Mouse (Mus musculus) CD4-positive, CD25-positive, alpha-beta regulatory T cell, adult 4 months (primary cell): ENCODE measurements around the gene Eif4b. TPM values are rescaled to one million over a fixed set of nuclear protein-coding genes. Genes with fewer than 3 reads are reported as not detected.

Source experiments
- ATAC-seq: one replicate; pipeline ENCODE4 v1.8.0; 2017
- polyA plus RNA-seq, 2 experiments: library from polyadenylated mRNA; unstranded; fragments of 100-300 nt; shearing (Covaris generic); gene quantifications; one replicate each; pipeline ENCODE4 v1.2.1; 2017

Gene Eif4b
- polyA plus RNA-seq, 2 experiments from 2014 or later: 123 to 189 TPM

DNA sequence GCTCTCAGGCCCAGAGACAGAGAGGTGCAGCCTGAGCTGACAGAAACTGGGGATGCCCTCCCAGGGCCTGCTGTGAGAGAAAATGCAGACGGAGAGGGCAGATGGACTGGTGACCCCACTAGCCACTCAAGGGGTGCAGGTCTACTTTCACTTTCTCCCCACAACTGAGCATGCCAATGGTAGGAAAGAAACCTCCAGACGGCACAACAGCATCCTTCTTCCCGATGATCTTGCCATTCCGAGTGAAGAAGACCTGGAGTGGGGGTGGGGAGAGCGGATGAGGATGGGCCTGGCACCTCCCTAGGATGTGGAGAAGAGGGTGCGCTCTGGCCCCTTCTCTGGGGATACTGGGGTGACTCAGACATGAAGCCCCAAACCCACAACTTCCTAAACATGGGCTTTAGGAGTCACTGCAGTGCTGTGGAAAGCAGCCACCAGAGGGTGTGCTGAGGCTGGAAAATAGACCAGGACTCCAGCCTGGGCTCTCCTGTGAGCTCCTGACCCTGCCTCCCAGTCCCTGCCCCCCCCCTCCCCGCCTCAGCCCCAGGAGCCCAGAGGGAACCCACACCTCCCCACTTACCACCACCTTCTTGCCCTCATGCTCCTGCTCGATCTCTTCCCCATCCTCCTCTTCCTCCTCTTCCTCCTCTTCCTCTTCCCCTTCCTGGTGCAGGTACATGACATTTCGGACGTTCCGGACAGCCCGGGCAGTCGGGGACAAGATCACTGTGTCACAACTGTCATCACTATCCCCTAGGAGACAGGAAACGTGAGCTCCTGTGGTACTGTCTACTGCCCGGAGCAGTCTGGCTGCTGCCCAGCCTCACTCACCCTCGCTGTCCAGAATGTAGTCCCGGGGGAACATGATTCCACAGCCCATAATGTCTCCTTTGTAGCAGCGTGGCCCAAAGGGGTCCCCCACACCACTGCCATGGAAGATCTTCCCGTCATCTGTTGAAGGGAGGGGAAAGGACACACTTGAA, 44.2 kb downstream of the Eif4b start:
- ATAC-seq: no peak

DNA sequence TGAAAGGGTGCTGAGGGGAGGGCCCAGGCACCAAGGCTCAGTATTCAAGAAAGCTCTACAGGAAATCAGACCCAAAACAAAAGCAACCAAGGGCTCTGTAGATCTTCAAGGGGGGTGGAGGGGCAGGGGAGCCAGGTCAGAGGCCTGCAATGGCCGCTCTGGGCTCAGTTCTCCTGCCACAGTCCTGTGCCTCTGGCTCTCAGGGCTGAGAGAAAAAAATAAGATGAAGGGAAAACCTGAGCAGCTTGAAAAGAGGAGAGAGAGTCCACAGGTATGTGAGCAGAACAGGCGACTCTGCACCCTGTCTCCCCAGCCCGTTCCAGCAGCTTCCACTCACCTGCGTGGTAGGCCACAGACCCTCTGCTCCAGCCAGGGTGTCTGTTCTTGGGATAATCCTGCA, 45.0 kb downstream of the Eif4b start:
- ATAC-seq: no peak

DNA sequence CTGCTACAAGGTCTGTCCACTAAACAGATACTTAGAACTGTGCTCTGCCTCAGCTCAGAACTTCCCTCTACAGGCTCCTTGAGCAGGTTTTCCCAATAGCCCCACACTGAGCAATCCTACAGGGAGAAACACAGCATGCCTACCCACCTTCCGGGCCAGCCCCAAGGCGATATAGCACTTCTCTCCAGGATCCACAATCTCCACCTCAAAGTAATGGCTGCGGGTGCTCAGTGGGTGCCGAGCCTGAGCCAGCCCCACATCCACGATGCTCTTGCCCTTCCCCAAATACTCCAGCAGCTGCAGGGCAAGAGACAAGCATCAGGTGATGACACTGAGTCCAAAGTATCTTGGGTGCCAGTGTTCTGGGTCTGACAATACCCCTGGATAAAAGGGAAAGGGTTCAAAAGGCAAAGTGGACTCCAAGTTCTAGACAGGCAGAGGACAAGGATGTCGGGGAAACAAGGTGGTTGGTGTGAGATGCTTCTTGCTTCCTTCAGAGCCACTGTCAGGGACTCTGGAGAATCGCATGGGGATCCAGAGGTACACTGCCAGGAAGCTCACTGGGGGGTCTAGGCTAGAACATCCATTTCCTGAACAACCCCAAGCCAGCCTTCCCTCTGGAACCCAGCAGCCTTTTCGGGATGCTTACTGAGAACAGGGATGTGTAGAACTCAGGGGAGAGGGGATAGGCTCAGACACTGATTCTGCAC, 45.7 kb downstream of the Eif4b start:
- no peak for ATAC-seq

DNA sequence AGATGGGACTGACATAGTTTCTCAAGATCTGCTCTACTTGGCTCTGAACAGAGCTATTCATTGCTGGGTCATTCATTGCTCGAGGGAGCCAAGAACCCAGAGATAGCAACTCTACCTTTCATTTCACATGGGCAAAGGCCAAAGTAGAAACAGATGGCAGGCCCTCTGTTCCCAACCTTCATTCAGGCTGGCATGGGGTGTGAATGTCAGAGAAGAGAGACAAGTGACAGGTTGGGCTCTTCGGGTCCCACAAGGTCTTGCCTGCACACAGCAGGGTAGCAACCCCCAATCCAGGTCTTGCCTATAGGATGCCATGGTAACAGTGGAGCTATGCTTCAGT, 46.2 kb downstream of the Eif4b start:
- ATAC-seq: no peak

DNA sequence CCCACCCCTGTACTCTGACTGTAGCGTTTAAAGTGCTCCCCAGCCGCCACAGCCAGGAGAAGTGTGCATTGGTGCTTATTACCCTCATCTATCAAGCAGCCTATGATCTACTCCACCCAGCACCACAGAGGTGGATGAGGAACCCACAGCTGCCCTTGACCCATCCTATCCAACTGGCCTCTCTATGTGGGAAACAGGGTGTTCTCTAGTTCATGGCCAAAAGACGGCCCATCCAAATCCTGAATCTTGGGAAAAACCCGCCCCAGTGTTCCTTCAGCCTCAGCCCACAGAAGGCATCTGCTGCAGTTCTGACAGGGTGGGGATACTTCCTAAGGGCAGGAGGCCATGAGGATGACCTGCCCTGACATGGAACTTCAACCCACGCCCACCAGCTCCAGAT, 47.0 kb downstream of the Eif4b start:
- no peak for ATAC-seq

DNA sequence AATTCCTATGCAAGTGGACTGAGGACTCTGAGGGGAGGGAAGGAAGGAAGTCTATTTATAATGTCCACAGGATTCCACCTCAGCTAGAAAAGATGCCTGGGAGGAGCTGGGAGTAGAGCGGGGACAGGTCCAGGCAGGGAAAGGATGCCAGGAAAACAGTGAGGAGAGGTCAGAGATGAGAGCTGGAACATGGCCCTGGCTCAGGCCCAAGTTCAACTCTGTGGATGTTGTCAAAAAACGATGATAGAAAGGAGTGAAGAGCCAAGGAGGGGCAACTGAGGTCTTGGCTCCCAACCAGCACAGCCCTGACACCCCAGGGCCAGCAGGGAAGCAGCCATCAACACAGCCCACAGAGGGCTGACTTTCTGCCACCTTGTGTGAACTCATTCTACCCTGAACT, 52.7 kb downstream of the Eif4b start:
- no peak for ATAC-seq

DNA sequence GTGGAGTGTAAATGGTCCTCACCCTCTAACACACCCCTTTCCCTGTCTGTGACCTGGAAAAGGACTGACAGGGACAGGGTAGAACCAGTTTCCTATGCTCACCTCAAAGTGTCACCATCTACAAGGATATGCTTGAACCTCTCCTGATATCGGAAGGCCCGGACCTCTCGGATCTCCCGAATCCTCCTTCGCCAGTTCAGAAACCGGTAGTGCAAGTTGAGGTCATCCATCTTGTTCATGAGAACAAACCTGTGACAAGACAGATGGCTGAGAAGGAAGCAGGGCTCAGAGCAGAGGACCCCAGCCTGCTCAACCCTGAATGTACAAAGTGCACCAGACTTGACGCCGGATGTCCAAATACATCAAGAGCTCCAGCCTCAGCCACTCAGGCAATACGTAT, 59.7 kb downstream of the Eif4b start:
- ATAC-seq: no peak

DNA sequence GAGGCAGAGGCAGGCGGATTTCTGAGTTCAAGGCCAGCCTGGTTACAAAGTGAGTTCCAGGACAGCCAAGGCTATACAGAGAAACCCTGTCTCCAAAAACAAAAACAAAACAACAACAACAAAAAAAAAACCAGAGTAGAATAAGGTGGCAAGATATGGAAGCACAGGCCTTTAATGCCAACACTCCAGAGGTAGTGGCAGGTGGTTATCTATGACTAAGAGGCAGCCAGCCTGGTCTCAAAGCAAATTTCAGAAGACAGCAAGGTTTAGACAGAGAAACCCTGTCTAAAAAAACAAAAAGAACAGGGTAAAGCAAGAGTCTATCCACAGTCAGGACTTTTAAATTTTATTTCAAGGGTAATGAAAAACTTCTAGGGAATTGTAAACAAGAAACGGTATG, 61.1 kb downstream of the Eif4b start:
- no peak for ATAC-seq

DNA sequence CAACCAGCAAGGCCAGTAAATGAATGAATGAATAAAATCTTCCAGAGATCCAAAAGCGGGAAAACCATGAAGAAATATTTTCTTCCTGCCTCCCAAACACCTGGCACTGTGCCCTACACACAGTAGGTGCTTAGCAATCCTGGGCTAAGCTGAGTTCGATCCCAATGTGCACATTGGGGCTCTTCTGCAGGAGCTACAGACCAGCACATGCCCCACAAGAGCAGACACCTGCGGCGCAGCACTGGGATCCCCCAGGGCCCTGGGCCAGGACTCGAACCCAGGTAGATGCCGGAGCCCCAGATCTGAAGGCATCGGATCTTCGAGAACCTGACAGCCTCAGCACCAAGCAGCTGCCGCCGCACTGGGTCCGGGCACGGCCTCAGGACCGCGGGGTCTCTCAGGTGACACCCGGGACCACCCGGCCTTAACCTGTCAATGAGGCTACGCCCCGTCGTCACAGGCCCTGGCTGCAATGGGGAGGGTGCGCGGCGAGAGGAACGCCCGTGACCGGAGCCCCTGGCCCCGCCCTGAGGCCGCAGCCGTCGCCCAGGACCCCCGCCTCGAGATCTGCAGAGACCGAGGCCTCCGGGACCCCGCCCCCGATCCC, 62.1 kb downstream of the Eif4b start:
- no peak for ATAC-seq

DNA sequence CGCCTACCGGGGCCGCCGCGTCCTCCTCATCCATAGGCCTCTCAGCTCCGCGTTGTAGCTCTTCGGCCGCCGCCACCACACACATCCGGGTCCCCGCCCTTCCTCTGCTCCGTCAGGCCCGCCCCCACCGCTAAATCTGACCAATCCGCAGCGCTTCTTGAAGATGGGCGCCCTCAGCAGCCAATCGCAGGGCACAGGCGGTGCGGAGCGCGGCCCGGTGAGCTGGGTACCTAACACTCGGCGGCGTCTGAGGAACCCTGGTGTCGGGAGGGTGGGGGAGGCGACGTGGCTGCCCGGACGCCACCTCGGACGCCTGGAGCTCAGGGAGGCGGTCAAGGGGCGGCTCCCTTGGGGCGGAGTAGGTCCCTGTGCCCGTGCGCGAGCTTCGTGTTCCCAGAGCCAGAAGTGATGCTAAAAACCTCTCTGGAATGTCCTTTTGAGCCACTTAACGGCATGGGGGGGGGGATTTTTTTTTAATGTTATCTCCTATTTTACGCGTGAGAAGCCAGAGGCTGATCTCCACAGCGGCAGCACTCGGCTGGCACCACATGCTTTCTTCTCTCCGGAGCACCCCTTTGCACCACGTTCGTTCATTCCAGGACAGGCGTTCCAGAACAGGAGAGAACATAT, 62.7 kb downstream of the Eif4b start, which contains the start of gene Spryd3:
Gene Spryd3, minus strand, starts transcription at position 106 of the 630 bp plus-strand sequence.
- ATAC-seq: peak; percentile 100

DNA sequence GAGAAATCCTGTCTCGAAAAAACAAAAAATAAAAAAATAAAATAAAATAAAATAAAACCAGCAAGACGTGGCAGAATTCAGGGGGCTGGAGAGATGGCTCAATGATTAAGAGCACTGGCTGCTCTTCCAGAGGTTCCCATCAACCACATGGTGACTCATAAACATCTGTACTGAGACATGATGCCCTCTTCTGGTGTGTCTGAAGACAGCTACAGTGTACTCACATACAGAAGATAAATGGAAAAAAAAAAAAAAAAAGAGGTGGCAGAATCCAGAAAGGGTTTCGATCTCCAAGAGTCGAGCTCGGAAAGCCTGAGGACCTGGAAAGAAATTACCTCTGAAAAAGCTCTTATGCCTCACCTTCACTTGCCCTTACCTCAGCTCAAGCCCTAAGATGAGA, 67.5 kb downstream of the Eif4b start:
- ATAC-seq: no peak

DNA sequence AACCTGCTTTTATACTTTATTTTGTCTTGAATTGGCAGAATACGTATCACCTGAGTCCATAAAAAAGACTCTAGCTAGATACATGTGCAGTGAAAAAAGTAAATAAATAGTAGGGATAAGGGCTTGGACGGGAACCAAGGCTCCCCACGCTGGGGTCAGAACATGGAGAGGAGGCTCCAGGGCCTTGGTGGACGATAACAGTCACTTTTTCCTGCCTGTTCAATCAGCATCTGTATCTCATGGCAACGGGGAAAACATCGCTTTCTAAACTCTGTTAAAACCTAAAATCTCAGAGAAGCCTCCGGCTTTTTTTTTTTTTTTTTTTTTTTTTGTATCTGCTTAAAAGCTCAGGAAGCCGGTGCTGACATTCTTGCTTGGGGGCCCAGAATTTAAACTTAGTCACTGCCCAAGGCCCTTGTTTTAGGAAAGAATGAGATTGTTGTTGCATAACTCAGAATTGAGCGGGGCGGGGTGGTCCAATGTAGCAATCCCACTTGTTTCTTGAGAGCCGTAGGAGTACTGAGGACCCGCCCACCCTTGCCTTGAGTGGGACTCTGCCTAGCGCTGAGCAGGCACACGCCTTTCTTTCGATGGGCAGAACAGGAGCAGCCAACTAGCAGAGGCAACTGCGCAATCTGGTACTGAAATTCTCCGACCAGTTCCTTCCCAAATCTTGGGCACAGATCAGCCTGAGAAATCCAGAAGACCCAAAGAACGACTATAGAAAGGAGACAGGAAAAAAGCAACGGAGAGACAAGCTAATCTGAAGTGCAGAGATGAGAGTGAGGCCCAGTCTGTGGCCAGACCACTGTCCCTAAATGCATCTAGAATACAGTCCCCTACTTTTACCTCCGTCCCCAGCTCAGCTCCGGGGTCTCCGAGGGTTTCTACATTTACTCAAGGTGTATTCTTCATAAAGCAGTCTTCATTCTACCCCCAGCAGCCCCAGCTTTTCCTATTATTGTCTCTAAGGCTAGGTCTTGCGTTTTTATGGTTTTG, 69.6 kb downstream of the Eif4b start:
- ATAC-seq: no peak

DNA sequence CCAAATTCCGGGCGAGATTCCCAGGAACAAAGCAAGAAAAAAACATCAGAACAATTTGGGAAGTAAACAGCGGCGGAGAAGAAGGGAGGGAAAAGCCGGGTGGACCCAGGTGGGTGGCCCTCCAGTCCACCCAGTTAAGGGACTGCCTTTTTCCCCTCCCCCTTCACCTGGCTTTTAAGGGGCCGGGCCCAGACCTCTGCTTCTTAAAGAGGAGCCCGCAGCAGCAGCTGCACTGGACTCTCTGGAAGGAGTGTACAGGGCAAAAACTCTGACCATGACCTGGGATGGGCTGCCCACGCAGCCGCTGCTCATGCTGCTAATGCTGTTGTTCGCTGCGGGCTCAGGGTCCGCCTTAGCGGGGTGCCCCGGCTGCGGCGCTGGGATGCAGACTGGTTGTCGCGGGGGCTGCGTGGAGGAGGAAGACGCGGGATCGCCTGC, 70.7 kb downstream of the Eif4b start, which contains the start of gene Igfbp6:
Gene Igfbp6, plus strand, starts transcription at position 89 of the 438 bp plus-strand sequence.
- ATAC-seq: no peak

DNA sequence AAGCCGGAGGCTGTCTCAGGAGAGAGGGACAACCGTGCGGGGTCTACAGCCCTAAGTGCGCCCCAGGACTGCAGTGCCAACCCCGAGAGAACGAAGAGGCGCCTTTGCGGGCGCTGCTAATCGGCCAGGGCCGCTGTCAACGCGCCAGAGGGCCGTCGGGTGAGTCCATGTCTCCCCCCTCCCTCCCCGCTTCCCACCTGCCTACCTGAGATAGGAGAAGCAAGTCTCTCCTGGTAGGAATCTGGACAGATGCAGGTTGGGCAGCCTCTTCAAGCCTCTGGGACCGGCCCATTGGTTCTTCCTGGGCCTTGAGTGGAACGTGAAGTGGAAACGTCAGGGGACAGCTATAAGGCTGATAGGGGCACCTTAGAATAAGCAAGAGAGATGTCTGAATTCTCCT, 71.2 kb downstream of the Eif4b start:
- no peak for ATAC-seq

DNA sequence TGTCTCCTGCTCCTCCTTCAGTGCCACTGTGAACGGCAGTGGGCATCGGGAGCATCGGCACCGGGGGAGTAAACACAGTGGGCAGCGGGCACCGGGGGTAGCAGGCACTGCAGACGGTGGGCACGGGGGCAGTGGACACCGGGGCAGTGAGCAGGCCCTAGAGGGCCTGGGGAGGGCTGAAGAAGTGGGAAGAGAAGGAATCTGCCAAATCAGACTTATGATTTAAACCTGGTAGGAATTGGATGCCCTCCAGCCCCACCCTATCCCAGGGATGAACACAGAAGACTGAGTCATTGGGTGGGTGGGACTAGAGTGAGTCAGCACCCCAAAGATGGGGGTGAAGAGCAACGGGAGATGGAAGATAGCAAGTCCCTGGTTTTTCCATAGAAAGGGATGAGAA, 71.8 kb downstream of the Eif4b start:
- ATAC-seq: no peak

DNA sequence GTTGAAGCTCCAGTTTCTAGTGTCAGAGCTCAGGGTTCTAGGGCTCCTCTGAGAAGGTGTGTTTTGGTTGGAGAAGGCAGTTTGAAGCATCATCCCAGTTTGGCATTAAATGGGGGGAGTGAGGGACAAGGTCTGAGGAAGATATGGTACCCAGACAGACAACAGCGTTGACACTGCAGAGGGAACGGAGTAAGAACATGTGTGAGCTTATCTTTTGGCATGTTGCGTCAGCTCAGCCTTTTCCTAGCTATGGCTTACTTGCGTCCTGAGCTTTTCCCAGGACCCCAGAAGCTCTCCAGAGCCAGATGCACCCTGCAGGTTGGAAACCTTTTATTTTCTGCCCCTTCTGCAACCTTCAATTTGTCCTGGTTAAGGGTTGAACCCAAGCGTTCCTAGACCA, 72.5 kb downstream of the Eif4b start:
- ATAC-seq: no peak

Other genes starting within 250 kb of the Eif4b start
- gene Krt1, start 223.0 kb upstream of the Eif4b start, polyA plus RNA-seq: not detected
- gene Krt77, start 204.1 kb upstream of the Eif4b start, polyA plus RNA-seq: not detected
- gene Krt76, start 180.9 kb upstream of the Eif4b start, polyA plus RNA-seq: not detected
- gene Krt4, start 149.0 kb upstream of the Eif4b start, polyA plus RNA-seq: not detected
- not detected for gene Krt79, start 133.4 kb upstream of the Eif4b start, polyA plus RNA-seq
- not detected for gene Krt78, start 119.5 kb upstream of the Eif4b start, polyA plus RNA-seq
- under 1 TPM in 1 of 2 experiments, not detected in 1; 0.30 TPM for gene Krt8, start 69.3 kb upstream of the Eif4b start, polyA plus RNA-seq
- under 1 TPM; 0.44 to 0.97 TPM for gene Krt18, start 45.6 kb upstream of the Eif4b start, polyA plus RNA-seq
- 1 to 10 TPM; 1.1 to 2.3 TPM for gene Tns2, start 26.6 kb downstream of the Eif4b start, polyA plus RNA-seq
- 10 to 100 TPM; 28.8 to 65.3 TPM for gene Spryd3, start 62.5 kb downstream of the Eif4b start, polyA plus RNA-seq
- gene Igfbp6, start 70.6 kb downstream of the Eif4b start, polyA plus RNA-seq: under 1 TPM in 1 of 2 experiments, not detected in 1; 0.60 TPM
- 1 to 10 TPM in 1 of 2 experiments, under 1 TPM in 1; 0.69 to 1.0 TPM for gene Soat2, start 76.8 kb downstream of the Eif4b start, polyA plus RNA-seq
- 10 to 100 TPM; 27.6 to 28.2 TPM for gene Zfp740, start 129.5 kb downstream of the Eif4b start, polyA plus RNA-seq
- 10 to 100 TPM; 10.7 to 16.9 TPM for gene Csad, start 131.0 kb downstream of the Eif4b start, polyA plus RNA-seq
- gene Itgb7, start 158.2 kb downstream of the Eif4b start, polyA plus RNA-seq: 100 to 1,000 TPM; 336 to 432 TPM
- 10 to 100 TPM; 17.7 to 18.3 TPM for gene Rarg, start 183.7 kb downstream of the Eif4b start, polyA plus RNA-seq
- not detected for gene Gm9918, start 196.8 kb downstream of the Eif4b start, polyA plus RNA-seq
- gene Mfsd5, start 205.7 kb downstream of the Eif4b start, polyA plus RNA-seq: 10 to 100 TPM; 28.3 to 31.4 TPM
- gene Espl1, start 222.5 kb downstream of the Eif4b start, polyA plus RNA-seq: 1 to 10 TPM; 1.5 to 6.7 TPM